Mouse (Mus musculus) liver, postnatal 0 days (tissue): ENCODE measurements around the gene Rbms3. TPM values are rescaled to one million over a fixed set of nuclear protein-coding genes. Genes with fewer than 3 reads are reported as not detected.

Source experiments
- ATAC-seq: fragments of 200-750 bp; cut with Nextera tagmentation; 2 replicates; pipeline ENCODE4 v1.8.0; 2017; ENCODE audit warnings: mild to moderate bottlenecking, moderate library complexity
- DNase-seq: peaks from one replicate; pipeline ENCODE4 v3.0.0-alpha.2; 2016
- H3K27ac ChIP-seq: fragments of 300-500 bp; sonication (generic); 2 replicates; pipeline ENCODE4 v1.5.1; 2014; ENCODE audit warnings: antibody characterized with exemption, moderate library complexity, mild to moderate bottlenecking, low read depth
- H3K27me3 ChIP-seq: fragments of 300-500 bp; sonication (generic); 2 replicates; pipeline ENCODE4 v1.6.1; 2014; ENCODE audit warnings: low read length, control low read depth, mixed read lengths; ENCODE audit not compliant: insufficient read depth
- H3K36me3 ChIP-seq: fragments of 300-500 bp; sonication (generic); replicated peaks from 2 replicates; pipeline ENCODE4 v1.6.1; 2014; ENCODE audit warnings: mild to moderate bottlenecking, control low read depth, low read length, moderate library complexity, mixed read lengths; ENCODE audit not compliant: insufficient read depth
- H3K4me1 ChIP-seq: fragments of 300-500 bp; sonication (generic); 2 replicates; pipeline ENCODE4 v1.6.1; 2014; ENCODE audit warnings: antibody characterized with exemption, mild to moderate bottlenecking, control low read depth; ENCODE audit not compliant: insufficient read depth
- H3K4me2 ChIP-seq: fragments of 300-500 bp; sonication (generic); 2 replicates; pipeline ENCODE4 v1.6.1; 2014; ENCODE audit warnings: low read depth, mild to moderate bottlenecking, low read length, moderate library complexity, mixed read lengths
- H3K4me3 ChIP-seq: fragments of 300-500 bp; sonication (generic); 2 replicates; pipeline ENCODE4 v1.5.1; 2014; ENCODE audit warnings: low read depth, low read length
- H3K9ac ChIP-seq: fragments of 300-500 bp; sonication (generic); replicated peaks from 2 replicates; pipeline ENCODE4 v1.6.1; 2014; ENCODE audit warnings: mild to moderate bottlenecking, moderate library complexity
- H3K9me3 ChIP-seq: fragments of 300-500 bp; sonication (generic); 2 replicates; pipeline ENCODE4 v1.6.1; 2016; ENCODE audit warnings: mild to moderate bottlenecking, control low read depth, low read length, mixed read lengths
- CTCF ChIP-seq: sonication (generic); IDR thresholded peaks from 2 replicates; pipeline ENCODE4 v1.5.1; 2016; ENCODE audit warnings: antibody characterized with exemption, low read depth
- EP300 ChIP-seq: IDR thresholded peaks from 2 replicates; pipeline ENCODE4 v1.6.1; 2016; ENCODE audit warnings: antibody characterized with exemption, low read depth, mild to moderate bottlenecking
- WGBS: fragments of 180-500 bp; shearing (Covaris S2); extraction: QIAGEN DNeasy Blood & Tissue Kit; methylation state at CpG from one replicate; pipeline ENCODE4 v1.1.7; 2014; ENCODE audit not compliant: insufficient replicate concordance; 5-methylcytosine and 5-hydroxymethylcytosine counted together
- polyA plus RNA-seq: library from polyadenylated mRNA; unstranded; fragments of >200 nt; fragmentation: Nextera tagmentation; extraction: Ambion mirVana; gene quantifications from 2 replicates; pipeline ENCODE4 v1.2.1, GENCODE M21; 2015

Gene Rbms3
- polyA plus RNA-seq, result 2.3 and 2.8 TPM in 2 replicates

GRCm38 (mm10) chr9:117629771-117630170, at the start of gene Rbms3:
TSS of gene Rbms3 (minus strand) at chr9:117629913.
- H3K4me2 ChIP-seq, result no peak within 1 kb of the TSS
- H3K9ac ChIP-seq, result no peak within 1 kb of the TSS
- no peaks in the 10 kb centered on the region for H3K27me3 ChIP-seq
- no peaks in the 10 kb centered on the region for H3K4me1 ChIP-seq
- H3K4me3 ChIP-seq, result no peak within 1 kb of the TSS
- ATAC-seq (no peak), DNase-seq (no peak)
- TF ChIP-seq EP300, result no peak
- TF ChIP-seq CTCF, result no peak
- no peak within 1 kb of the TSS for H3K27ac ChIP-seq
- H3K36me3 ChIP-seq, result no peaks in the 10 kb centered on the region
- WGBS, result 71% methylated on average over 9 of the region's 9 CpGs
- no peaks in the 10 kb centered on the region for H3K9me3 ChIP-seq

GRCm38 (mm10) chr9:117673311-117673710, 43.6 kb upstream of the Rbms3 start:
- DNase-seq (no peak), ATAC-seq (no peak)
- WGBS, result 61% methylated on average over 5 of the region's 5 CpGs
- no peaks in the 10 kb centered on the region for H3K27me3 ChIP-seq
- no peak overlapping the region for H3K4me2 ChIP-seq
- H3K9me3 ChIP-seq, result no peaks in the 10 kb centered on the region
- TF ChIP-seq CTCF (no peak), EP300 (no peak)
- H3K27ac ChIP-seq, result no peak overlapping the region
- H3K36me3 ChIP-seq, result no peaks in the 10 kb centered on the region
- H3K9ac ChIP-seq, result no peak overlapping the region
- no peak overlapping the region for H3K4me3 ChIP-seq
- no peaks in the 10 kb centered on the region for H3K4me1 ChIP-seq

- Histone ChIP-seq H3K4me3 (no peak overlapping the region), H3K27ac (no peak overlapping the region), H3K4me2 (no peak overlapping the region), H3K9me3 (no peaks in the 10 kb centered on the region), H3K4me1 (no peaks in the 10 kb centered on the region), H3K27me3 (no peaks in the 10 kb centered on the region), H3K9ac (no peak overlapping the region), H3K36me3 (no peaks in the 10 kb centered on the region)
- ATAC-seq, result no peak
- DNase-seq, result no peak
- WGBS, result 67% methylated on average over 2 of the region's 2 CpGs
- TF ChIP-seq CTCF (no peak), EP300 (no peak)
Observed at GRCm38 (mm10) chr9:117654626-117655025, 24.9 kb upstream of the Rbms3 start.

DNA sequence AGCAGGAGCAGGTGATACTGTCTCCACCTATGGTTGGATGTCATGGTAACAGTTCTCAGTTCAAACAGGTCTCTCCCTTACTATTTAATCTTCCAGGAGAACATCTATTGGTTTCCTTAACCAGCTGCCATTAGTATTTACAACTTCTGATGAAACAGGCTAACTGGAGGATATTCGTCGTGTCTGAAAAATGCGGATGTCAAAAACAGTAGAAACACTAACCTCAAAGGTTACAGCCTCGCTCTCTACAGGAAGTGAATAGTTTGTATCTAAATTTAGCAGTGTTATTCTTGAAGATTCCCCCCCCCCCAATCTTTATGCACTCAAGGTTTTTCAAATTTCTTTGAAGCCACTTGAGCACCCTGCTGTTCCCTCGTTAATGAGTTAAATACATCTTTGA, 23.9 kb upstream of the Rbms3 start:
- no peak for ATAC-seq
- WGBS, result 22% methylated on average over 5 of the region's 5 CpGs
- H3K27me3 ChIP-seq, result no peaks in the 10 kb centered on the region
- no peak overlapping the region for H3K4me3 ChIP-seq
- H3K9ac ChIP-seq, result no peak overlapping the region
- H3K9me3 ChIP-seq, result no peaks in the 10 kb centered on the region
- H3K27ac ChIP-seq, result no peak overlapping the region
- TF ChIP-seq CTCF (no peak), EP300 (no peak)
- no peaks in the 10 kb centered on the region for H3K4me1 ChIP-seq
- H3K36me3 ChIP-seq, result no peaks in the 10 kb centered on the region
- DNase-seq, result no peak
- no peak overlapping the region for H3K4me2 ChIP-seq

DNA sequence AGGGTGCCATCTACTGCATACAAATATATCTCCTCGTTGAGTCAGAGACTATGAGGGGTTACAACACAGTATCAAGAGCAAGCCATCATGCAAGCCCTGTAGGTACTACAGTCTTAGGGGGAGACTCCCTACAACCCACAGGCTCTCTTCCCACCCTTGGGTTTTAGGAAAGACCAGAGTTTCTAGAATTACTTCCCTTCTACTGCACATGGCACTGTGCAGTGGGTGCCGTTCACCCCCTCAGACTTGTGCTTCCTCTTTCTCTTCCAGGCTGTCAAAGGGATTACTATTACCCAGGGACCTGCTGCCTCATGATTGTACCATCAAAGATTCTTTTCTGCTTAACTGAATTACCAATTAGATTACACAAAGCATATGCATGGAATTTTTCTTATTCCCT, 16.4 kb upstream of the Rbms3 start:
- Histone ChIP-seq H3K27ac (no peak overlapping the region), H3K4me1 (no peaks in the 10 kb centered on the region), H3K9ac (no peak overlapping the region), H3K36me3 (no peaks in the 10 kb centered on the region), H3K4me2 (no peak overlapping the region), H3K4me3 (no peak overlapping the region), H3K27me3 (no peaks in the 10 kb centered on the region), H3K9me3 (no peaks in the 10 kb centered on the region)
- no peak for DNase-seq
- TF ChIP-seq CTCF (no peak), EP300 (no peak)
- WGBS, result 39% methylated on average over 2 of the region's 2 CpGs
- ATAC-seq, result no peak

GRCm38 (mm10) chr9:117641090-117641782, 11.5 kb upstream of the Rbms3 start:
- no peak for TF ChIP-seq CTCF
- no peaks in the 10 kb centered on the region for H3K36me3 ChIP-seq
- H3K4me1 ChIP-seq, result no peaks in the 10 kb centered on the region
- no peaks in the 10 kb centered on the region for H3K27me3 ChIP-seq
- no peak for ATAC-seq
- no peak overlapping the region for H3K27ac ChIP-seq
- H3K9me3 ChIP-seq, result no peaks in the 10 kb centered on the region
- H3K4me3 ChIP-seq, result no peak overlapping the region
- no peak overlapping the region for H3K4me2 ChIP-seq
- 66% methylated on average over 4 of the region's 4 CpGs for WGBS
- H3K9ac ChIP-seq, result no peak overlapping the region
- no peak for DNase-seq
